Mouse (Mus musculus): ENCODE data around the gene Olfr172.

- TF ChIP-seq CTCF (IDR thresholded peaks at IDR 0.05; ENCODE audit: low read depth) (no peak), EP300 (IDR thresholded peaks at IDR 0.05; ENCODE audit: low read depth) (no peak)
These were observed 40.7 kb downstream of the Olfr172 start for GRCm38 (mm10) chr16:58722292-58722691.

All from liver, postnatal 0 days (tissue).